Mouse (Mus musculus) left cerebral cortex, adult 18-20 months (tissue): ENCODE measurements around the gene Gnaq. TPM values are rescaled to one million over a fixed set of nuclear protein-coding genes. Genes with fewer than 3 reads are reported as not detected.

Experiments used
- DNase-seq, 2 experiments: peaks; one replicate each; pipeline ENCODE4 v3.0.0; 2021 to 2022; ENCODE audit warnings: low spot score in 2 of 2, mixed read lengths in 1 of 2
- total RNA-seq, 2 experiments: library from RNA; stranded (reverse); gene quantifications; 2 replicates each; pipeline ENCODE4 v1.2.3; 2021

Gnaq gene
- total RNA-seq, 2 experiments from 2014 or later = 156 to 160 TPM

DNA sequence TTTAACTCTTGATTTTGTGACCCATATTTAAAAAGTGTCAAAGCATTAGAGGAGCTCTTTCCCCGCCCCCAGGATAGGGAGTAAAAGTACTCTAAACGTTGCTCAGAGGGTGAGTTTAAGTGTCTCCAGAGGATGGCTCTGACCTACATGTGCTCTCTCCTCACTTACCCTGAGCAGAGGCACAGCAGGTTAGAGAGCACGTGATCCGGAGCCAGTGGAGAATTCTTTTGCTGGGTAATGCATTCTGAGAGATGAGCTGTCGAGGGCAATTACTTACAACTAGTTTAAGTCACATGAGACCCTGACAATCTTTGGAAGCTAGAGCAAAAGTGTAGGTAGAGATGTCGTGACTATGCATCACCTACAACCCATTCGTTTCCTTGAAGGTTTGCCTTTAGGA lies 168.7 kb downstream of the Gnaq start:
- DNase-seq = no peak

- DNase-seq = no peak
These were observed 176.4 kb downstream of the Gnaq start for GRCm38 (mm10) chr19:16309031-16309430.

DNA sequence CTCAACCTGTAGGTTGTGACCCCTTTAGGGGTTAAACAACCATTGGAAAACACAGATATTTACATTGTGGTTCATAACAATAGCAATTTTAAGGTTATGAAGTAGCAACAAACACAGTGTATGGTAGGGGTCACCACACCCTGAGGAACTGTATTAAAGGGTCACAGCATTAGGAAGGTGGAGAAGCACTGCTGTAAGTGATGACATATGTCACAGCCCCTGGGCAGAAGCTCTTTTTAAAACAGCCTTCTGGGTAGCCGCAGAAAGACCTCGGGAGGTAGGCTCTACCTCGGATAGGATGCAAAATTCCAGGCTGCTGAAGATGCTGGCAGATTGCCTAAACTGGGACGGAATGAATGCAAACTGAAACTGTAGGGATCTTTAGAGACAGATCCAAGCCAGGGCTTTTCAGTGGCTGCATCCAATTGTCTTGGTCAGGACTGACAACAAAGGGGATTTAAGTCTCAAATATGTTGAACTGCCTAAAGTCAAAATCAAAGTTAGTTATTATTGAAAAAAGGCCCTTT lies 181.7 kb downstream of the Gnaq start:
- DNase-seq = no peak

- no peak for DNase-seq
These were observed 182.9 kb downstream of the Gnaq start for GRCm38 (mm10) chr19:16315525-16315924.

DNA sequence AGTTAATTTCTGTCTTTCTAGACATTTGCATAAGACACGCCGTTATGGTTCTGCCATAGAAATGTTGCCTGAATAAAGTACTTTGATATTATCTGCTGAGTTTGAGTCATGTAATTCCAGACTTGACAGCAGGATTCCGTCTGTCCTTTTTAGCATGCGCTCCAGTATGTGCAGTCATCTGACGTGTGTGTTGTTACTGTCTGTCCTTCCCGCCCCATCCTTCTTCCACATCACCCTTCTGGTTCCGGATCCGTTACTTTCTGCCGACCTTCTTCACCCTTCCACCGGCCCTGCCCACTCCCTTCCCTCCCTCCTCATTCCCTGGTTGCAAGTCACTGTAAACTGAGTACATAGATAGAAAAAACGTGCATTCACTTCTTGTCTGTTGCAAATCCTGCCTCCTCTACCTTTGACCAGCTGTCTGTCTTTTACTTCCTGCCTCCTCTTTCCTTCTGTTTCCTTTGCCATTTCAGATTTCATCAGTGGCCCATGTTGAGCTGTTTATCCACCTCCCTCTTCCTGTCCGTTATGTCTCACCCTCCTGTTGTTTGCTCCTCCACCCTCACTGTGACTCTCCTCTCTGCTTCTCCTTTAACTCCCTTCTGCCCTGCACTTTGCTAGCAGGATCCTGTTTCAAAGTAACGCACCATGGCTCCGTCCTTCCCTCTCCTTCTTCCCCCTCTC lies 185.6 kb downstream of the Gnaq start:
- no peak for DNase-seq

GRCm38 (mm10) chr19:16319986-16320385 lies 187.4 kb downstream of the Gnaq start:
- no peak for DNase-seq

DNA sequence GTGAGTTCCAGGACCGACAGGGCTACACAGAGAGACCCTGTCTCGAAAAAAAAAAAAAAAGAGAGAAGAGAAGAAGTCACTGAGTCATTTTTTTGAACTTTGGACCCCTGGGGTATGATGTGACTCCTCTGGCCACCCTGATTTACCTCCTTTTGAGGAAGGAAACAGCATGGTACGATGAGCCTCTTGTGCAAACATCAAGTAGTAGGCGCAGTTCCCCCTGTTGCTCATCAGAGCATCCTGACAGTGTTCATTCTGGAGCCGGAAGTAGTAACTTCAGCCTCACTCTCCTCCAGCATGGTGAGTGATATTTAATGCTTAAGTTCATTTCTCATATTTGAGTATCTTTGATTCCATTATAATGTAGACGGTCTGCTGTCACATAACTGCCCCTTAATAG lies 190.4 kb downstream of the Gnaq start:
- no peak for DNase-seq

GRCm38 (mm10) chr19:16324239-16324638 lies 191.6 kb downstream of the Gnaq start:
- no peak for DNase-seq

DNA sequence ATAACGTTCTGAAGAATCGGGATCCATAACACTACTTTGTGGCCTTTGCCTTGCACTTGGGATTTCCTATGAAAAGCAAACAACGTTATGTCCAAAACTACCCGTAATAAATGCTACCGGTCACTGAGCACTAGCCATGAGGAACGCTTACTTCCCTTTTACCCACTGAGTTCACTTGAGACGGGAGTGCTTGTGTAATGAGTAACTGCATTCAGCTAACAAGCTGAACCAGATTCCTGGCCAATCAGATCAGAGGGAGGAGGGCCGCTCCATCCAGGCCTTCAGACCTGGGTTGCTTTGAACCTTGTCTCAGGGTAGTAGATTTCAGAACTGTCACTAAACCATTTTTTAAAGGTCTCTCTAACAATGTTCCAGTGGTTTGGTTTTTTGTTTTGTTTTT lies 193.3 kb downstream of the Gnaq start:
- DNase-seq = no peak

- no peak for DNase-seq
These were observed 194.9 kb downstream of the Gnaq start for GRCm38 (mm10) chr19:16327401-16328073.

DNA sequence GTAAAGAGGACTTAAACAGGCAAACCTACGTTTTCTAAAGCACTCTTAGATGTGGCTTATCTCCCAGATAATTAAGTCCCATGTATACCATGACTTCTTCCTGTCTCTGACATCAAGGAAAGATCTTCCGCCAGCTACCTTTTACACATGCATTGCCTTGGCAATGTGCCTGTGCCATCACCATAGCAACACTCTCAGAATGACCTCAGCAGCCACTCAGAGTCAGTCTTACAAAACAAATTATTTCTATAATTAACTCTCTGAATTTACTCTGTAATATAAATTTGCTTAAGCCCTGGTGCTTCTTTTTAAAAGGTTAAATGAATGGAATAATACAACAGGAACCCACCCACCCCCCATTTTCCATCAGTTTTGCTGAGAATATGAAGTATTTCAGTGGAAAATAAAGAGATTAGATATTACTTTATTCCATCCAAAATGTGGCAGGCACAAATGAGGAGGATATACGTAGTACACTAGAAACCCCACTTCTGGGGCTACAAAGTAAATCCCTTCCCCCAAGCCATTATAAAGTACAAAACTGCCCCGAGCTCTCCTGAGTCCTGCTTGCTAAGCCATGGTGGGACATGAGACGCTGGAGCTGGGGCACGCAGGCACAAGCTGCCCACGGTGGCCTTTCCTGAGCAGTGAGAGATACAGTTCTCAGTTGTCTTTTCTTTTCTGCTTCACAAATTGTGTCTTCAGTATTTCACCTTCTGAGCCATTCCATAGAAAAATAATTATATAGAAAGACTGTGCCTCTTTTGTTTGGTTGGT lies 195.6 kb downstream of the Gnaq start:
- DNase-seq = peak; percentile 59 to 61

DNA sequence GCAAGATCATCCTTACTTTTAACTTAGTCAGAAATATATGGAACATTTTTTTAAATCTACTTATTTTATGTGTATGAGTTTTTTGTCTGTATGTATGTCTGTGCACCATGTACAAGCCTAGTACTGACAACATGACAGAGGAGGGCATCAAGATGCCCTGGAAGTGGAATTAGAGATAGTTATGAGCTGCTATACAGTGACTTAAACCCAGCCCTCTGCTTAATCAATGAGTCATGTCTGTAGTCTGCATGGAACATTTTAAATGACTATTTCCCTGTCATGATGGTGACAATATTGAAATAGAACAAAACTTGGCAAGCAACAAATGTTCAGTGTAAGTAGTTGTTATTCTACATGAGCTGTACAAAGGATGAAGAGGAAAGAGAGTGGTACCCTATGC lies 196.4 kb downstream of the Gnaq start:
- no peak for DNase-seq

GRCm38 (mm10) chr19:16329648-16330047 lies 197.0 kb downstream of the Gnaq start:
- no peak for DNase-seq

DNA sequence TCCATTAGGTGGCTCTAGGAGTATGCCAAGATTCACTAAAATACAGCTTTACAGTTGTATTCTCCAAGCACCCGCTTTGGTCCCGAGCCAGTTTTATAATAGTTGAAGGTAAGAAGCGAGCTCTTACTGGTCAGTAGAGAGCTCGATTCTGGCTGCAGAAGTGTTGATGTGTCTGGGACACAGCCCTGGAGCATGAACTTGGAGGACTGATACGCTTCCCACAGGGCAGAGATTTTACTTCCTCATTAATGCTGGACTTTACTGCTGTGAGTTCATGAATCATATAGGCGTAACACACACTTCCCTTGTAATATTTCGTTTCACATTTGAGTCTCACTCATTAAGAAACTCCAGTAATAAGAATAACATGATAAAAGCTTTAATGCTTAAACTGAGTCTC lies 197.5 kb downstream of the Gnaq start:
- DNase-seq = no peak

- DNase-seq = no peak
These were observed 198.4 kb downstream of the Gnaq start for GRCm38 (mm10) chr19:16331047-16331446.

DNA sequence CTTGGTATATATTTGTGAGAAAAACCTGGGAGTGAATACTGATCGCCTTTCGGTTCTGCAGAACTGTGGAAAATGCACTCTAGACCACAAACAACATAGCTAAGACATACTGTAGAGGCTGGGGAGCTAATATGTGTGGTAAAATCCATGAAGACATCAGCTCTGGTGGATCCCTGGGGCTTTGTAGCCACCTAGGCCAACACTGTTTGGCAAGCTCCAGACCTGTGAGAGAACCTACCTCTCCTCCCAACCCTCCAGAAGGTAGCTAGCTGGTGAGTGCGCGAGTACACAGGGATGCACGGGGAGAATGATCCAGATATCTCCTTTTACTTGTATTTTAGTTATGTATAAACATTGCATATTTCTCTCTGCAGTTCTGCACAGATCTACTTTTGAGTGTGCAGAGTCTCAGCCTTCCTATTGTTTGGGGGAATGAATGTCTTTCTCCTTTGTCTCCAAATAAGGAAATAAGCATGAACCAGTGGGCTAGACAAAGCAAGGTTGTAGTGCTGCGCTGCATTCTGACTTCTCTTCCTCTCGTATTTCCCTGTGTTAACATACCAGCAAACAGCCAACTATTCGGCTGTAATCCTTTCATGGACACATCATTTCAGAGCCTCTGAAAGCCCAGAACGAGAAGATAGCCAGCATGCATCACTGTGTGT lies 205.4 kb downstream of the Gnaq start:
- no peak for DNase-seq

- DNase-seq = no peak
These were observed 207.4 kb downstream of the Gnaq start for GRCm38 (mm10) chr19:16339954-16340586.

GRCm38 (mm10) chr19:16342702-16343101 lies 210.1 kb downstream of the Gnaq start:
- no peak for DNase-seq

- DNase-seq = peak in 1 of 2 experiments; percentile 39
These were observed 212.9 kb downstream of the Gnaq start for GRCm38 (mm10) chr19:16345516-16345915.

DNA sequence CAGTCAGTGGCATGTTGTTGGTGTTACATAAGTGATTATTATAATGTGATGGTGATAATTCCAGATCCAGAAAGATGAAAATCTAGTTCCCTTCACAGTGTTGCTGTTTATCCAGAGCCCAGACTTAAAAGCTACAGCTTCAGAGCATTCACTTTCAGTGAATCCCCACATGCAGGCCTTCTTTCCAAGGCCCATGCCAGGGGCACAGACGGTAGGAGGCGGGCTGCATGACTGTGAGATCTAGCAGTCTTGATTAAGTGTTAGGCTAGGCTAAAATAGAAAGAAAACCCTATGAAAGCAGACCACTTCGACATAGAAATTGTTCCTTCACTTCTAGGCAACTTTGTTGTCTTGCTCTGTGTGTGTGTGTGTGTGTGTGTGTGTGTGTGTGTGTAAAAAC lies 214.4 kb downstream of the Gnaq start:
- no peak for DNase-seq

DNA sequence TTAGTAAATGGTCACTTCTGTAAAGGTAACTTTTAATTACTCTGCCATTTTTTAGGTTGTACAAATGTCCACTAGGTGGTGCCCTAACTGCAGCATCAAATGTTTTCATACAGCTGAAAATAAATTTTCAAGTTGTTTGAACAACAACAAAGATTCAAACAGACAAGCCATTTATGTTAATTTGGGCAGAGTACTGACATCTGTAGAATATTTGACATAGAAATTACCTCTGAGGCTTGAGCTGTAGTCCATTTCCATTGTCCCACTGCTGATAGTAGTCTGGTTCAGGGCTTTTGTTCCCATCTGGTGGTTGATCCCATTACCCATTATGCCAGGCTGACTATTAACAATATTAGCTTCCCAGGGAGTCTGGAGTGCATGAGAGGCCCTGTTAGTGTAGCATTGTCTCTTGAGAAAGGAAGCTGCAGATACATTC lies 221.1 kb downstream of the Gnaq start:
- DNase-seq = no peak
